Comparison of ENCODE assay signal across 15 mouse cellular contexts in the genomic region with DNA sequence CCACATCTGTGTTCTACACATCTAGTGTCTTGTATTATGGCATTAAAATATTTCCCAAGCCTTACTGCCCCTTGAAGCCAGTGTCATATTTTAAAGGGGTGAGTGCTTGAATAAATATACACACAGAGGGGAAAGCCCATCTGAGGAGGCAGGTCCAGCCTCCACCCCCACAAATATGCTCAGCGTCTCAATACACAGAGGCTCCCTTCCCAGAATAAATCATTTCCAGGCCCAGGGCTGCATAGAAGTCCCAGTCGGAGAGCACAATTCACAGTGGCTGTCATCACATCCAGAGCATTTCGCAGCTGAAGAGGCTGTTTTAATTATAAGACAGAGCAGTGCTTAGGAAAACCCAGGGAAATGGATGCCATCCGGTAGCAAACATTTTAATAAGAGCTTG.
DNase-seq lines count a peak whose midpoint lies in the region; ATAC-seq and TF ChIP-seq lines count a peak whose summit lies in the region.
"Had no signal": no experiment of that assay in that cellular context is flagged by ENCODE, and none has a peak within 500 bp of the region (broad histone marks: within the 10 kb centered on the region; RNA-seq: fewer than 3 reads in every experiment).

No protein-coding gene starts in this region.

- H3K36me3 ChIP-seq in embryonic facial prominence, embryonic 15.5 days: no peaks in the 10 kb centered on the region
- no peaks in the 10 kb centered on the region for H3K36me3 ChIP-seq in limb, embryonic 14.5 days (ENCODE audit: control insufficient read depth, insufficient read depth, low read length)
- no peaks in the 10 kb centered on the region for H3K36me3 ChIP-seq in hindbrain, embryonic 14.5 days (replicated peaks; ENCODE audit: control insufficient read depth, insufficient read depth)
- H3K36me3 ChIP-seq: limb, embryonic 12.5 days had no signal

- 33% methylated on average over 4 of the region's 4 CpGs for WGBS in embryonic facial prominence, embryonic 15.5 days
- 15% methylated on average over 4 of the region's 4 CpGs for WGBS in limb, embryonic 14.5 days
- WGBS in hindbrain, embryonic 14.5 days: 37% methylated on average over 4 of the region's 4 CpGs

- H3K27ac ChIP-seq in gastrocnemius, adult 2 months: peak overlapping the region; percentile 1; the same call in 1 of the 2 replicates
- peak overlapping the region; percentile 39; the same call in 1 of the 2 replicates for H3K27ac ChIP-seq in embryonic facial prominence, embryonic 15.5 days (replicated peaks)
- no peak overlapping the region for H3K27ac ChIP-seq in limb, embryonic 14.5 days (replicated peaks; ENCODE audit: low read depth, low read length)
- no peak overlapping the region for H3K27ac ChIP-seq in hindbrain, embryonic 14.5 days
- H3K27ac ChIP-seq: limb, embryonic 12.5 days had no signal

- H3K27me3 ChIP-seq in embryonic facial prominence, embryonic 15.5 days: no peaks in the 10 kb centered on the region
- H3K27me3 ChIP-seq in limb, embryonic 14.5 days (ENCODE audit: control insufficient read depth, insufficient read depth, low read length): no peaks in the 10 kb centered on the region
- no peaks in the 10 kb centered on the region for H3K27me3 ChIP-seq in hindbrain, embryonic 14.5 days (ENCODE audit: control insufficient read depth, insufficient read depth, low read length)
- H3K27me3 ChIP-seq: limb, embryonic 12.5 days; megakaryocyte, embryonic 14.5 days had no signal

- TF ChIP-seq POLR2A in limb, embryonic 14.5 days (IDR thresholded peaks at IDR 0.05; ENCODE audit: borderline replicate concordance, extremely low read depth, insufficient read depth, insufficient read length): no peak

- H3K4me2 ChIP-seq in embryonic facial prominence, embryonic 15.5 days (replicated peaks): no peak overlapping the region
- no peak overlapping the region for H3K4me2 ChIP-seq in limb, embryonic 14.5 days (replicated peaks; ENCODE audit: low read depth, low read length, severe bottlenecking)
- no peak overlapping the region for H3K4me2 ChIP-seq in hindbrain, embryonic 14.5 days (replicated peaks)
- H3K4me2 ChIP-seq: limb, embryonic 12.5 days had no signal

- intact Hi-C loops in gastrocnemius, adult 2 months (cut with DNase I): loop anchor here (10.0 kb wide), 3 partner anchors 503 to 943 kb away; no protein-coding TSS in a partner anchor

- ATAC-seq in embryonic facial prominence, embryonic 15.5 days (ENCODE audit: insufficient number of reproducible peaks, low FRiP score, low TSS enrichment, low read depth): peak; percentile 80
- ATAC-seq in limb, embryonic 14.5 days (ENCODE audit: low FRiP score, low read depth): no peak
- no peak for ATAC-seq in hindbrain, embryonic 14.5 days (ENCODE audit: low FRiP score)

- H3K4me3 ChIP-seq in gastrocnemius, adult 2 months: no peak overlapping the region
- no peak overlapping the region for H3K4me3 ChIP-seq in embryonic facial prominence, embryonic 15.5 days (replicated peaks)
- no peak overlapping the region for H3K4me3 ChIP-seq in limb, embryonic 14.5 days (replicated peaks; ENCODE audit: low read length)
- H3K4me3 ChIP-seq in hindbrain, embryonic 14.5 days (replicated peaks; ENCODE audit: low read length): no peak overlapping the region
- H3K4me3 ChIP-seq: limb, embryonic 12.5 days; megakaryocyte, embryonic 14.5 days had no signal

- no peaks in the 10 kb centered on the region for H3K9me3 ChIP-seq in embryonic facial prominence, embryonic 15.5 days (replicated peaks)
- no peaks in the 10 kb centered on the region for H3K9me3 ChIP-seq in limb, embryonic 14.5 days (ENCODE audit: control insufficient read depth, low read length)
- H3K9me3 ChIP-seq in hindbrain, embryonic 14.5 days (ENCODE audit: control insufficient read depth, low read length): no peaks in the 10 kb centered on the region
- H3K9me3 ChIP-seq: limb, embryonic 12.5 days had no signal

- no peak for TF ChIP-seq CTCF in gastrocnemius, adult 2 months (IDR thresholded peaks at IDR 0.05)

- no peak overlapping the region for H3K9ac ChIP-seq in embryonic facial prominence, embryonic 15.5 days
- no peak overlapping the region for H3K9ac ChIP-seq in limb, embryonic 14.5 days (ENCODE audit: low read depth, low read length, severe bottlenecking)
- H3K9ac ChIP-seq in hindbrain, embryonic 14.5 days: no peak overlapping the region
- H3K9ac ChIP-seq: limb, embryonic 12.5 days had no signal

- DNase-seq in gastrocnemius, adult 2 months: no peak
- DNase-seq in gastrocnemius, adult 8-10 months (ENCODE audit: low spot score in 2 of 2): no peak
- DNase-seq in kidney, postnatal 4 days: peak; percentile 6 to 15
- DNase-seq in kidney, postnatal 14 days: no peak
- peak; percentile 54 for DNase-seq in limb, embryonic 14.5 days (ENCODE audit: low spot score)
- no peak for DNase-seq in liver
- DNase-seq in hindbrain, embryonic 14.5 days (ENCODE audit: low spot score): no peak
- DNase-seq: B cell, adult 2 months; cerebellum, adult 11-12 months; kidney, adult 2 months; right cerebral cortex, postnatal 4 days; thymus, postnatal 25 days had no signal

- peaks cover 35% of the 10 kb centered on the region for H3K4me1 ChIP-seq in embryonic facial prominence, embryonic 15.5 days
- peaks cover 36% of the 10 kb centered on the region for H3K4me1 ChIP-seq in limb, embryonic 14.5 days (ENCODE audit: control insufficient read depth, insufficient read depth, low read length)
- peaks cover 15% of the 10 kb centered on the region; the same call in 1 of the 2 replicates for H3K4me1 ChIP-seq in hindbrain, embryonic 14.5 days (replicated peaks; ENCODE audit: control insufficient read depth, insufficient read depth, low read length)
- H3K4me1 ChIP-seq: megakaryocyte, embryonic 14.5 days had no signal

Comparison
In these comparisons a context has a peak if more than half of its experiments do, and no peak if none do; other contexts are left out.
1. DNase-seq: peak in kidney, postnatal 4 days (2 of 2) and limb, embryonic 14.5 days (single experiment); none in gastrocnemius, adult 2 months (single experiment), gastrocnemius, adult 8-10 months (0 of 2), kidney, postnatal 14 days (single experiment), liver (single experiment) and hindbrain, embryonic 14.5 days (single experiment).
2. H3K27ac ChIP-seq: peak in gastrocnemius, adult 2 months (single experiment) and embryonic facial prominence, embryonic 15.5 days (single experiment); none in limb, embryonic 14.5 days (single experiment) and hindbrain, embryonic 14.5 days (single experiment).